Mouse (Mus musculus) macrophage (primary cell): ENCODE data around the gene Itsn1. TPM values are rescaled to one million over a fixed set of nuclear protein-coding genes. Genes with fewer than 3 reads are reported as not detected.

Source experiments
- H3K27ac ChIP-seq: fragments of 350-480 bp; formaldehyde crosslinking; 2 replicates; pipeline ENCODE4 v1.9.0; 2021
- H3K36me3 ChIP-seq: fragments of 350-480 bp; formaldehyde crosslinking; 2 replicates; pipeline ENCODE4 v1.9.0; 2021; ENCODE audit errors: inconsistent target
- H3K4me3 ChIP-seq: fragments of 350-480 bp; formaldehyde crosslinking; 2 replicates; pipeline ENCODE4 v1.9.0; 2021; ENCODE audit errors: inconsistent target
- H3K79me2 ChIP-seq: fragments of 350-480 bp; formaldehyde crosslinking; 2 replicates; pipeline ENCODE4 v1.9.0; 2021; ENCODE audit errors: inconsistent target
- WGBS: methylation state at CpG from one replicate; pipeline ENCODE4 v1.1.7; 2026; ENCODE audit warnings: inconsistent platforms; ENCODE audit not compliant: missing documents; 5-methylcytosine and 5-hydroxymethylcytosine counted together
- polyA plus RNA-seq: library from polyadenylated mRNA; stranded (reverse); fragments of 250-400 nt; gene quantifications from 3 replicates; pipeline ENCODE4 v1.2.4, GENCODE M21; 2018; ENCODE audit warnings: inconsistent platforms
- total RNA-seq, 78 experiments: library from RNA; depleted of rRNA; stranded (reverse); fragments of 250-400 nt; gene quantifications; 1 replicate in 9 of 78; 2 replicates in 24 of 78; 3 replicates in 43 of 78; 4 replicates in 2 of 78; pipeline ENCODE4 v1.2.4; 2018; ENCODE audit warnings: inconsistent platforms in 56 of 78

Gene Itsn1
- 1,000 to 10,000 TPM in 4 of 26 experiments, 100 to 1,000 TPM in 22; 245 to 1,209 (median 812) TPM for total RNA-seq (2018; cell fraction: chromatin; rRNA removed)
- 100 to 1,000 TPM in 15 of 26 experiments, 10 to 100 TPM in 11; 71.9 to 143 (median 110) TPM for total RNA-seq (2018; cell fraction: cytosol; rRNA removed)
- total RNA-seq (2018; cell fraction: nucleus; rRNA removed): 100 to 1,000 TPM; 117 to 554 (median 234) TPM
- polyA plus RNA-seq: 89.5 to 216 TPM (median 138 TPM) in 3 replicates

DNA sequence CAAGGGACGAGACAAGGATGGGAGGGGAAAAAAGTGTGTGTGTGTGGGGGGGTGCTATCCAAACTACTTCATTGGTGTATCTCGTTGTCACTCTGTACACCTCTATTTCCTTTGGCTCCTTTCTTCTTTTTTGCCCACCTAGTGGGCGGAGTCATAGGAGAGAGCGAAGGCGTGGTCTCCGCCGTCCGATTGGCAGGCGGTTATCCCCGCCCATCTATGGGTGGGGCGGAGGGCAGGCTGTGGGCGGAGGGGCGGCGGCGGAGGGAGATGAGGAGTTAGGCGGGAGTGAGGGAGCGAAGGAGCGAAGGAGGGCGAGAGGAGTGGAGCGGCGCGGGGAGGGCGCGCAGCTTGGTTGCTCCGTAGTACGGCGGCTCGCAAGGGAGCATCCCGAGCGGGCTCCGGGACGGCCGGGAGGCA, at the start of gene Itsn1:
Itsn1 (plus strand) TSS at position 216 of the 417 bp plus-strand sequence.
- Histone ChIP-seq H3K36me3 (no peaks in the 10 kb centered on the region), H3K79me2 (peaks cover 79% of the 10 kb centered on the region), H3K4me3 (peak within 1 kb of the TSS; percentile 91), H3K27ac (peak within 1 kb of the TSS; percentile 83)
- WGBS: 1% methylated on average over 29 of the region's 33 CpGs

DNA sequence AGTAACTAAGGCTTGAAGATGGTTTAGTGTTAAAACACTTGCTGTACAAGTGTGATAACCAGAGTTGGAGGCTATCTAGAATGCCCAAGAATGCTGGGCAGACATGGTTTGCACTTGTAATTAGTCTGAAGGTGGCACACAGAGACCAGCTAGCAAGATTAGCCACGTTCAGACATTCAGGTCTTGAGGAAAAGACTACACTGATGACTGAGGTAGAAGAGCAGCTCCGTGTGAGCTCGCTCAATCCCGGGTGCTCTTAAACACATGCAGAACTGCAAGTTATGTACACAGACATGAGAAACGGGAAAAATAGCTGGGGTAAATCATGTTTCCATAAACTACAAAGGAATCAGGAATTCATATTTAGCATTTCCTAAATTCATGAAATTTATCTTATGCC, 48.4 kb upstream of the Itsn1 start:
- Histone ChIP-seq H3K79me2 (peaks cover 7% of the 10 kb centered on the region; the same call in 1 of the 2 replicates), H3K4me3 (no peak overlapping the region), H3K27ac (no peak overlapping the region), H3K36me3 (peaks cover 55% of the 10 kb centered on the region)
- 82% methylated on average over 5 of the region's 5 CpGs for WGBS

DNA sequence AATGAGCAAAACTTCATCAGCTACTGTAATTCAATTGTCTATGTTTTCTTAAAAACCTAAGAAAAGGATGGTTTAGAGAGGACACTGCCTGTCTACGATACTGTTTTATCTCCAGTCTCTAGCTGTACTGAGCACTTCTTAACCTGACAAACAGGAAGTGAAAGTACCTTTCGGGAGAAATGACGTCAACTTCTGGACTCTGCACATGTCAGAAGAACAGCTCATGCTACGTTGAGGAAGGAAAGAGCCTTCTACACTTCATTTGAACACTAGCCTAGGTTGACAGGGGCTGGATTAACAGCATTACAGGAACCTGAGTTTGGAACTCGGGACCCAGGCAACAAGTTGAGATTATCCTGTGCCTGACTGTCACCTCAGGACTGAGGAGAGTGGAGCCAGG, 43.6 kb upstream of the Itsn1 start:
- no peak overlapping the region for H3K4me3 ChIP-seq
- WGBS: 15% methylated on average over 5 of the region's 5 CpGs
- H3K79me2 ChIP-seq: no peaks in the 10 kb centered on the region; the same call in 1 of the 2 replicates
- H3K27ac ChIP-seq: 0 out of 2 replicates have a peak overlapping the region, but pooled peaks have one; percentile 4
- H3K36me3 ChIP-seq: peaks cover 11% of the 10 kb centered on the region; the same call in 1 of the 2 replicates

DNA sequence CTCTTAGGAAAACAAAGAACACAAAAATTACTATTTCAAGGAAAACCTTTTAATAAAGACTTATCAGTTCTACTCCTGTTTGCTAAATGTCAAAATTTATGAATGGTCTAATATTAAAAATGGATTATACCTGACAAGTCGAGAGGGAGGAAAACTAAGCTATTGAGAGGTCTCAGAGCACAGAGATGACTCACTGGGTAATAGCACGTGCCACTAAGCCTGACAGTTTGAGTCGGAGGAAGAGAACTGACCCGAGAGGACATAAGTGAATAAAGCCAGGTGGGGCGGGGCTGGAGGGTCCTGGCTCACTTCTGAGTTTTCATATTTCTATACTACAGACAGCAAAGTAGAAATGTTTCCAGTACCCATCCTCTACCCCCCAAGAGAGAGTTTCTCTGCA, 42.7 kb upstream of the Itsn1 start:
- WGBS: 74% methylated on average over 5 of the region's 5 CpGs
- no peak overlapping the region for H3K4me3 ChIP-seq
- no peak overlapping the region for H3K27ac ChIP-seq
- H3K79me2 ChIP-seq: no peaks in the 10 kb centered on the region; the same call in 1 of the 2 replicates
- peaks cover 11% of the 10 kb centered on the region; the same call in 1 of the 2 replicates for H3K36me3 ChIP-seq

DNA sequence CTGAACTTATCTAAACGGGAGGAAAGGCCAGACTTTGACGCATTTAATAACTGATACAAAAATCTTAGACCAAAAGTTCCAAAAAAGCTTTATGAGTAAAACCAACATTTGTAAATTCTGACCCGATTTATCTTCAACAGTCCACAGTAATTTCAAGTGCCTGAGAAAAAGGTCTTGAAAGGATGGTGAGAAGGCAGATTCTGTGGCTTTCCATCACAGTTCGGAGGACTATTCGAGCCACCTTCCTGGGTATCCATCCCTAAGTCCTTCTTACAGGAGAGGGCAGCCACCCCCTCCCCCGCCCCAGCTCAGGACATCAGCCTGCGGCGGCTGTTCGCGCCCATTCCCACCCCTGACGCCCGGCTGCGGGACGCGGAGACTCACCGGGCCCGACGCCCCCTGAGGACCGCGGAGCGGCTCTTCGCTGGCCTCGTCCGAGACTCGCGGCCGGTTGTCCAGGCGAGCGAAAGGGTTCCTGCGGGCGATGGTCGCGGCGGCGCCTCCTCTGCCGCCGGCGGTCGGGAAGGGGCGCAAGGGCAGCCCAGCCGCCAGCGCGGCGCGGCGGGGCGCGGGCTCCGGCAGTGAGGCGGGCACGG, 41.0 kb upstream of the Itsn1 start:
- no peak overlapping the region for H3K27ac ChIP-seq
- 2% methylated on average over 40 of the region's 51 CpGs for WGBS

DNA sequence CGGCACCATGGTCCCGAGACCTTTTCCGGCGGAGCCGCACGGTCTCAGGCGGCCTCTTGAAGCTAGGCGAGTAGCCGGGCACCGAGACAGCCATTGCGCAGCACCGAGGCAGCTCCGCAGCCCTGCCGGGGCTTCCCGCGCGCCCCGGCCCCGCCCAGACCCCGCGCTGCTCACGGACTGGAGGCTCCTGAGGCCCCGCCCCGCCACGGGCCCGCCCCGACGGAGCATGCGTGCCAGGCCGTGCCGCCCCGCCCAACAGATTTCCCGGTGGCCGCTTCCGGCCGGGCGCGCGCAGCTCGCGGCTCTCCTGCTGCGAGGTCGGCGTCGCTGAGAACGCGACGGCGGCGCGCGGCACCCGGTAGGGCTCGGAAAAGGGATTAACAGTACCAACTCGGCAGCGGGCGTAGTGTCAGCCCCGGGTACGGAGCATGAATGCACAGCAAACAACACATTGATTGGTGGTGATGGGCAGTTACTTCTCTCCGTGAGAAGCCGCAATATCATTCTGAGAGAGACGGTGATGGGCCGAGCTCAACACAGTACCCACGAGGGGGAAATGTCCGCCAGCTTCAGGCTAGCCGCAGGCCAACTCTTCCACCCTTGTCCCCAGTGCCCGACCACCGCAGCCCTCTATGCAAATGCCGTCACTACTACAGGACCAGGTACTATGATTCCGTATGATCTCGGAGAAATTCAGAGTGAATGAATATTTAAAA, 40.3 kb upstream of the Itsn1 start, which contains the start of gene Donson:
Donson (minus strand) TSS at position 152 of the 716 bp plus-strand sequence.
- H3K27ac ChIP-seq: 0 out of 2 replicates have a peak within 1 kb of the TSS, but pooled peaks have one; percentile 12
- peaks cover 4% of the 10 kb centered on the region; the same call in 1 of the 2 replicates for H3K36me3 ChIP-seq
- WGBS: under 1% methylated on average over 65 of the region's 71 CpGs
- H3K4me3 ChIP-seq: peak within 1 kb of the TSS; percentile 41
- H3K79me2 ChIP-seq: no peaks in the 10 kb centered on the region; the same call in 1 of the 2 replicates

More for the DNA sequence above, 41.0 kb upstream of the Itsn1 start:
- H3K4me3 ChIP-seq: peak overlapping the region; percentile 30
- H3K36me3 ChIP-seq: peaks cover 8% of the 10 kb centered on the region; the same call in 1 of the 2 replicates
- H3K79me2 ChIP-seq: no peaks in the 10 kb centered on the region; the same call in 1 of the 2 replicates

DNA sequence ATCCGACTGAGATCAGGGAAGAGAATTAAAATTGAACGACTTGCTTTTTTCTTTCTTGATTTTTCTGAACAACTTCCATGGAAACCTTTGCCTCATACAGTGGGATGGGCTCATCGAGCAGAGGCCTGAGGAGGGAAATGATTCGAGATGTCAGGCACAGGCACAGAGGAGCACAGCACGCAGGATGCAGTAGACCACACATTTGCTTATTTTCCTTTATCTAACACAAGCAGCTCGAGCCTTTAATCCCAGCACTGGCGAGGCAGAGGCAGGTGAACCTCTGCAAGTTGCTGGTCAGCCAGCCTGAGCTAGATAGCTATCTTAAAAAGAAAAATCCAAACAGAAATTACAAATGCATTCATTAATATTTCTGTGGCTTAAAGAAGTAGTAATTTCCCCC, 39.3 kb upstream of the Itsn1 start:
- no peak overlapping the region for H3K4me3 ChIP-seq
- no peaks in the 10 kb centered on the region; the same call in 1 of the 2 replicates for H3K79me2 ChIP-seq
- no peak overlapping the region for H3K27ac ChIP-seq
- WGBS: 63% methylated on average over 7 of the region's 7 CpGs
- H3K36me3 ChIP-seq: no peaks in the 10 kb centered on the region; the same call in 1 of the 2 replicates

DNA sequence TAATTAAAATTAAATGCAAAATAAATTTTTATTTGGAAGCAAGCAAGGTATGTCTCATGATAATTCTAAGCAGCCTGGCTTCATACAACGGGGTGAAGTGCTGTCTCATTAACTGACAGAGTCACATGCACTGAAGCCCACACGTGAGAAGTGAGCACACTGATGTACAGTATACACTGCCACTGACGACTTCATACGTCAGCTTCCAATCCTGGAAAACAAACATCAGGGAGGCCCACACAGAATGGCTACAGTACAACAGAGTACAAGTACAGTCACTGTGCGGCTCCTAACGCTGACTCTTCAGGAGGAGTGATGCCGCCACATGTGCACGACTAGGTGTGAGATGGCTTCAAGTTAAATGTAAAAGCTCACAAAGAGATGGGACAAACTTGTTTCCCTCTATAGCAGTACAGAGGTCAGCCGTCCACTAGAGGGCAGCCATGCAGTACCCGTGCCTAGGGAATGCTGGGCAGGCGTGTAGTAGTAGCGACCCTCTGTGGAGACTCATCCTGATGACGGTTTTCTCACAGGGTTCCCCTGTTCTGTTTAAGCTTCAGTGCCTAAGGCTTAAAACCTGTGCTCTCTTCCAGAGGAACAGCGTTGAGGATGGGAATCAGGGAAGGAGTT, 34.5 kb upstream of the Itsn1 start:
- Histone ChIP-seq H3K79me2 (no peaks in the 10 kb centered on the region), H3K4me3 (no peak overlapping the region), H3K36me3 (peaks cover 24% of the 10 kb centered on the region), H3K27ac (no peak overlapping the region)
- 35% methylated on average over 14 of the region's 14 CpGs for WGBS

DNA sequence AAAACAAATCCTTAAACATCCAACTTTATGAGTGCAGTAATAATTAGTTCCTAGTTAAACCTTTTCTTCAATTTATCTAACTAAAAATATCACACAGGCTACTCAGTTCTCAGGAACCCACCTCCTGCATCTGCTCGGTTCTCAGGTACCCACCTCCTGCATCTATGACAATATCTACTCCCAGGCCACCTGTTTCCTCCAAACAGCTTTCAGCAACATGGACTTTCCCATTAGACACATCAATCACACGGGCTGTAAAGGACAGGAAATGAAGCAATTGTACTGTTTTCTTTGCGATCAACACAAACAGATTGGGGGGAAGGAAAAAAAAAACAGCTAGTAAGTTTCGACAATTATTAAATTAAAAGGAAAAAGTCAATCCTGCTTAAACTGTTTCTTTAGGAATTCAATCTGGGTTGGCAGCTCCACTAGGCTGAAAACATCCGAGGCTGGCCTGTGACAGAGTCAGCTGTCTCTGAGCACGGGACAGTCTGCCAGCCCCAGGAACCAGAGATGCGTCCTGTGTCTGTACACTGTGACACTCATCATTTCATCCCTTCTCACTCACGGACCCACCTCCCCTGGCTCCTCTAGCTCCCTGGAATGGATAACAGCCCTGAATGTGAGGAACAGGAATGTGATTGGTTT, 33.8 kb upstream of the Itsn1 start:
- H3K36me3 ChIP-seq: peaks cover 24% of the 10 kb centered on the region
- 47% methylated on average over 8 of the region's 8 CpGs for WGBS
- H3K27ac ChIP-seq: no peak overlapping the region
- H3K79me2 ChIP-seq: no peaks in the 10 kb centered on the region
- no peak overlapping the region for H3K4me3 ChIP-seq

DNA sequence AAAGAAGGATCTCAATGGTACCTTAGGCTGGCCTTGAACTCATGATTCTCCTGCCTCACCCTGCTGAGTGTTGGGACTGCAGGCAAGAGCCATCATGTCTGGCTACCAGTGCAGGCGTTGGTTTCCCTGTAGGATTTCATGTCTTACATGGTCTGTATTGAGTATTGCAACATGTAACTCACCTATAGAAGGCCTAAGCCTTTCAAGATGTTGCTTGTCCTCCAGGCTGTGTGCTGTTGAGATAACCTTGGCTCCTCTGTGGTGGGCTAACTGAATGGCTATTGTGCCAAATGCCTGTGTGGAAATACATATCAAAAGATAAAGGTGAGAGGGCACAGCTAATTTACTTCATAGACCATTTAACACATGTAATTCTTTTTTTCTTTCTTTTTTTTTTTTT, 30.1 kb upstream of the Itsn1 start:
- Histone ChIP-seq H3K4me3 (no peak overlapping the region), H3K27ac (no peak overlapping the region), H3K36me3 (peaks cover 53% of the 10 kb centered on the region)

DNA sequence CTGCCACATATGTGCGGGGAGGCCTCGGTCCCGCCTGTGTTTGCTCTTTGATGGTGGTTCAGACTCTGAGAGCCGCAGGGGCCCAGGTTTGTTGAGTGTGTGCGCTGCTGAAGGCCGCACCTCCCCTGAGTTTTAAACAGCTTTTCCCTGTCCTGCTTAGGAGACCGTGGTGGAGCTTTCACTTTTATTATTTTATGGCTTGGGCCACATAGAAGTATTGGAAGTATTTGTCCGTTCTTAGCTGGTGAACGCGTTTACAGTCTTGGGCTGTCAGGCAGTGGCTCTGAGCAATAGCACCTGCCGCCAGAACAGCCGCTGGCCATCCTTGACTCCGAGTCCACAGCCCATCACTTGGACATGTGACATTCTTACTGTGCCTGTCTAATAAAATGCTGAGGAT, 27.2 kb upstream of the Itsn1 start:
- Histone ChIP-seq H3K27ac (no peak overlapping the region), H3K36me3 (peaks cover 70% of the 10 kb centered on the region), H3K4me3 (no peak overlapping the region), H3K79me2 (no peaks in the 10 kb centered on the region)
- WGBS: 94% methylated on average over 13 of the region's 13 CpGs

More for the DNA sequence above, 30.1 kb upstream of the Itsn1 start:
- no peaks in the 10 kb centered on the region for H3K79me2 ChIP-seq
- WGBS: 100% methylated on average over 1 of the region's 1 CpGs

DNA sequence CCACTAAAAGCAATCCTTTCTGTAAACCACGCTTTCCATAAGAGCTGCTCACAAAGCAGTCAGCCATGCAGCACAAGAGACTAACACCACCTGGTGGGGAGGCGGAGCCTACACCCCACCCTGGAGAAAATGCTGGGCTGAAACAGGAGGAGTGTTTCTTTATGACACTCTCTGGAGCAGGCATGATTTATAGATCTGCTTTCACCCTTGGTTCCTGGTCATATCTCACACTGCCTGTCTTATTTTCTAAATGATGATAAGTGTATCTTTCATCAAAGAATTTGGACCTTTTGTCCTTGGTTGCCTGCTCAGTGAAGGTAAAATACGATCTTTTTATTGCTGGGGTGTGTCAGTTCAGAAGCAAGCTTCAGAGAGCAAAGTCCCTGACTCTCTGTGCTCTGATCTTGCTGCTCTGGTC, 26.3 kb upstream of the Itsn1 start:
- Histone ChIP-seq H3K4me3 (no peak overlapping the region), H3K79me2 (no peaks in the 10 kb centered on the region), H3K27ac (no peak overlapping the region), H3K36me3 (peaks cover 64% of the 10 kb centered on the region)
- 95% methylated on average over 3 of the region's 3 CpGs for WGBS

DNA sequence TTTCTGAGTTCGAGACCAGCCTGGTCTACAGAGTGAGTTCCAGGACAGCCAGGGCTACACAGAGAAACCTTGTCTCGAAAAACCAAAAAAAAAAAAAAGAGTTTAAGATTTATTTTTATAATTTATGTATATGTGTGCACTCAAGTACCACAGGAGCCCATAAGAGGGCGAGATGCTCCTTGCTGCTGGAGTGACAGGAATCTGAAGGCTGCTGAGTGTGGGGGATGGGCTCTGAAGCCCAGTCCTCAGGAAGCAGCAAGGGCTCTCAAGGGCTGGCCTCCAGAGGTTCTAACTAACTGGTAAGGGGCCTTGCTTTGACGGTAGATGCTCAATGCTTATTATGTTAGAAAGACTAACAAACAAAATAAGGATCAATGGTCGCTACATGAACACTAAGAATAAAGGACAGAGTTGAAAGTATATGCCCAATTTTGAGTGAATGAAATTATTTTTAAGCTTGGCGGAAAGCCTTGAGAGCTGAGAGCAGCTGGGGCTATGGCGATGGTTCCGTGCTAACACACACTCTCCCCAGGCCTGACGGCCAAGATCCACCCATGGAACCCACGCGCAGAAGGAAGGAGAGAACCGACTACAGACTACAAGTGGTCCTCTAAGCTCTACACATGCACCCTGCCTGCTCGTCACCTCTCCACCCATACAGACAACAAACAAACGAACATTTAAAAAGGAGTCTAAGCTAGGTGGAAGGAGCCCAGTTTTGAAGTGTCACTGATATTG, 24.3 kb upstream of the Itsn1 start:
- Histone ChIP-seq H3K79me2 (no peaks in the 10 kb centered on the region), H3K4me3 (no peak overlapping the region), H3K27ac (no peak overlapping the region), H3K36me3 (peaks cover 60% of the 10 kb centered on the region)
- WGBS: 94% methylated on average over 11 of the region's 14 CpGs
